Mouse (Mus musculus) ovary, postnatal 36 days (tissue): ENCODE results near the gene 1110017D15Rik.

Experiments used
- DNase-seq: peaks from one replicate; pipeline ENCODE4 v3.0.0; 2022; ENCODE audit warnings: low spot score, mixed read lengths

1110017D15Rik gene

DNA sequence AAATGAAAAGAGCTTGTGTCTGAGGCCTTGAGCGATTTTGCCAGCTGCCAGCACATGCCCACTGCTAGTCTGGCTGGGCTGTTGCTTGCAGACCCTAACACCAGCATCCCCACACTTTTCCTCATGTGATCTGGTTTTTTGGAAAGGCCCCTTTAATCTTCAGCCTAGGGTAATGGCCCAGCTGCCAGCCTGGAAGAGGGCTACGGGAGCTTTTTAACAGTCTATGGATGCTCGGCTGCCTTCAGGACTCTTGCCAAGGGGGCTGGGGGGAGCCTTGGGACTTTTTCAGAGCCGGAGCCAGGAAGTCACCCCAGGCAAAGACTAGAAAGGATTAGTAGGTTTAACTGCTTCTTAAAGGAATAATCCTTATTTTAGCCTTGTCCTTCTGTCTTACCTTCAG is 3.8 kb downstream of the 1110017D15Rik start:
- no peak for DNase-seq

DNA sequence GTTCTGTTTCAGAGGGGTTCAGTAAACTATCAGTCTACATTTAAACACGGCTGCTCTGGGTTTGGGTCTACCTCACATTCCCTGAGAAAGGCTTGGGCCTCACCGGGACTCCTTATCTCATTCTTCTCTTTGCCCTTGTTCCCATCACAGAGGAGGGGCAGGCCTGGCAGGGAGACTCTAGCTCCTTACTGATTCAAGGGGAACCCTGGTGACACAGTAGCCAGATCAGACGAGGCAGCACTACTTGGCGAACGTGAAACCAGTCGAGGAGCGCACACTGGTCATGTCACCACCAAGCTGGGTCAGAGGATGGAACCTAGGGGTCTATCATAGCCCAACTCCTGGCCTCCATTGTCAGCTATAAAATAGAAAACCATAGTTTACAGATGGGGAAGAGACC is 9.1 kb downstream of the 1110017D15Rik start:
- no peak for DNase-seq

DNA sequence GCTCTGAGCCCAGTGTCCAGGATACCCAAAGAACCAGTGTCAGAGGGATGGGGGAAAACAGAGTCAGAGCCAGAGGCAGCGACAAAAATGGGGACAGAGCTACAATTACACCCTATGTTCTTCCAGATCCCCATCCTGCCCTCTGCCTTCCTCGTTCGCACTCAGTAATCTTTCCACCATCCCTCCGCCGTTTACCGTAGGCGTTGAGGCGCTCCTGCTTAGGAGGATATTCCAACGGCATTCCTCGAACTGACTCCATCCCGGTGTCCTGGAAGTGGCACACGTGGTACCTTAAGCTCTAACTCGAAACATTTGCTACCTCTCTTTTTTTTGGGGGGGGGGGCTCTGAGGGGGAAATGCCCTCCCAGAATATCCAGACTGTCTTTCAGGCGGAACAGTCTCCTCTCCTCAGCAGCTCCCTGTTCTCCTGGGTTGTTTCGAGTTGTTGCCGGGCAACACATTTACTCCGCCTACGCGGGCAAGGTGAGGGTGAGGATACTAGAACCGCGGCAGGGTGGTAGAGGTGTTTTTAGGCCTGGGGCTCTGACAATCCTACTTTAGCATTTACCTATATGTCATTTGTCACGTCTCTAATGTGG is 9.7 kb downstream of the 1110017D15Rik start:
- DNase-seq, result no peak

DNA sequence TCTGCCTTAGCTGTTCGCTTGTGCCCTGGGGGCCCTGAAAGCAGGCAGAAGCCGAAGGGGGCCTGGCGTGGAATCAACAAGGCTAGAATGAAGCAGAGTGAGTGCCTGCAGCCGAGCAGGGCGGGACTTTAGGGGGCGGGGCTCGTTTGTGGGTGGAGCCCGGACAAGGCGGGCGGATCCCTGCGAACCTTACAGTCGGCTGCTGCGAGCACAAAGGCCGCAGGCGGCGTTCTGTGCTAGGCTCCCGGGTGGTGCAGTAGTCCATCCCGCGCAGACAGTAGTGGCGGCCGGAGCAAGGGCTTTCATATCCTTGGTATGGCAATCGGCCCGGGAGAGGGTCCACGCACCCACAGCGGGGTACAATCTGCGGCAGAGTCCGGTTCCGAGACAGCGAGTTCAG is 10.2 kb downstream of the 1110017D15Rik start:
- DNase-seq, result peak; percentile 87

DNA sequence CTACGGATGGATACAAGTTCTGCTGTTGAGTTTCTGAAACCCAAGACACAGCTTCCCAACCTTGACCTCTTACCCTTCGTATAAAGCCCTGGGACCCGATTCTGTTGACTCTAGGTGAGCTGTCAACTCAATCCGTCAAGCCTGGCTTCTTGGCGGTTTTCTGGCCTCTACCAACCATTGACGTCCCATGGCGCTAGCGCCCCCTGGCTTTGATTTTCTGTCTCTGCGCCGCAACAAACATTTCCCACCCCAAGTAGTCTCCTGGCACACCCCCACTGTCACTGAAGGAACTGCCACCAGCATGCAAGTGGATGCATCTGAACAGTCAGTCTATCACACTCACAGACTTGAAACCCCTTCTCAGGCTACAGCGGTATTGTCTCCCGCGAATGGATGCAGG is 11.0 kb downstream of the 1110017D15Rik start:
- DNase-seq, result peak; percentile 54

DNA sequence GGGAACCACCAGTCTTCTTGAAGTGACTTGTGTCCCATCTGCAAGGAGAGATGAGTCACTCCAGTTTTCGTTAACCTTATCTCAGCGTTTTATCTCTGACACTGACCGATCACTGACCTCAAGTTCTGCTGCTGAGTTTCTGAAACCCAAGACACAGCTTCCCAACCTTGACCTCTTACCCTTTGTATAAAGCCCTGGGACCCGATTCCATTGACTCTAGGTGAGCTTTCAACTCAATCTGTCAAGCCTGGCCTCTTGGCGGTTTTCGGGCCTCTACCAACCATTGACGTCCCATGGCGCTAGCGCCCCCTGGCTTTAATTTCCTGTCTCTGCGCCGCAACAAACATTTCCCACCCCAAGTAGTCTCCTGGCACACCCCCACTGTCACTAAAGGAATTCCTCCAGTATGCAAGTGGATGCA is 12.0 kb downstream of the 1110017D15Rik start:
- DNase-seq, result no peak

DNA sequence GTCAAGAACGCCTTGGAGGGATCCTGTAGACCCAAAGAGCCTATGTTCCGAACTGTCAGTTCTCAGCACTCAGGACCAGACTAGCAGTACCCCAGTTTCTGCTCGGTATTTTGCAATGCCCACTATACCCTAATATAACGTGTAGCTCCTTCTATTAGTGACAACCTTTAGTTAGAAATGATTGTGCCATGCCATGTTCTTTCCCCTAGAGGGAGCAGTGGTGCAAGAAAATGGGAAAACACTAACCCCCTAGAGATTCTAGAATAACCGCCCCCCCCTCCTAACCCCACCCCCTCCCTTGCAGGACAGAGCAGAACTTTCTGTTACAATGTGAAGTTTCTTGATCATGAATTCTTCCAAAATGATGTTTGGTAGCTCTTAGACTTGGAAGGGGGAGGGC is 12.8 kb downstream of the 1110017D15Rik start:
- DNase-seq, result no peak

DNA sequence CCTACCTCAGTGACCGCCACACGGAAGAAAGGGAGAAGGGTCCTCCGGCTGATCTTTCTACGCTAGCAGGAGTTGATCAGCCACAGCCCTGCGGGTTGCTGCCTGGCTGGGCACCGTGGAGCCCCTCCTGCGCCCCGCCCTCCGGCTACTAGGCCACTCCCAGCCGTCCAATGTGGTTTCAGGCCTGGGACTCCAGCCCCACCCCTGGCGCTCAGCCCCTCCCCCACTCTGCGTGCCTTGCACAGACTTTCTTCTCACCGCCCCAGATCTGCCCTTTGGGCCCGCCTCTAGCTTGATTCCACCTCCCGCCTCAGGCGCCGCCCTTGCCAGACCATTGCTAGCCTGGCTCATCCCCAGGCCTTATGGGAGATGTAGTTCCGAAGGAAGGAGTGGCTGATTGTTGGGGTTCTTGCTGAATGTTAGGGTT is 14.1 kb downstream of the 1110017D15Rik start, which contains the start of gene AI464131:
TSS of gene AI464131 (minus strand) at position 91 of the 427 bp plus-strand sequence.
- peak; percentile 97 for DNase-seq

DNA sequence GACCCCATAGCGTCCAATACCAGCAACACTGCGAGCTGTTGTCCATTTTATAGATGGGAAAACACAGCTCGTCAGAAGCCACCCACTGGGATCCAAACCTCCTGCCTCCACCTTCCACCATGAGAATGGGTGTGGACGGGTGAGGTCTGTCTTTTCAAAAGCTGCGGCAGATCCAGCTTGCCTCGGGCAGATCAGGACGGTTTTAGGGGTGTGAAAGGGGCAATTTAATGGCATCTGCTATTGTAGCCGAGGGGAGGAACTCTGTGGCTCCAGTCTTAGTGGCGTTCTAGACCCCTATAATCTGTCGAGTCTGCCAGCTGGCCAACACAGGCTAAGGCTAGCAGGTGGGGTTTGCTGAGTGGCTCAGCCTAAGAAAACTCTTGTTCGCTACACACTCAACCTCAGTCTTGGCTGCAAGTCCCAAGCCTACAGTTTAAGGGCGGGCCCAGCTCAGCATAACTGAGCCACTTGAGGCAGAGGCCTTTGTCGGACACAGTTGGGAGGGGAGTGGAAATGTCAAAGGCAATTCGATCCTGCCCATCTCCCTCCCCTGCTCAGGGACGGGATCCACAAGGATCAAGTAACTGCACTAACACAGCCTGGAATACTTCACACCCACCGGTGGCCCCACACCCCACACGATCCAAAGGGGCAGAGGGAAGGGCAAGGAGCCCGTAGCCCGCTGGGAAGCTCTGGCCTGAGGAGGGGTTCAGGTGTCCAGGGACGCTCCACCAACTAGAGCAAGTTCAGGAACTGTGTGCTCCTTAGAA is 14.8 kb downstream of the 1110017D15Rik start:
- DNase-seq, result no peak

DNA sequence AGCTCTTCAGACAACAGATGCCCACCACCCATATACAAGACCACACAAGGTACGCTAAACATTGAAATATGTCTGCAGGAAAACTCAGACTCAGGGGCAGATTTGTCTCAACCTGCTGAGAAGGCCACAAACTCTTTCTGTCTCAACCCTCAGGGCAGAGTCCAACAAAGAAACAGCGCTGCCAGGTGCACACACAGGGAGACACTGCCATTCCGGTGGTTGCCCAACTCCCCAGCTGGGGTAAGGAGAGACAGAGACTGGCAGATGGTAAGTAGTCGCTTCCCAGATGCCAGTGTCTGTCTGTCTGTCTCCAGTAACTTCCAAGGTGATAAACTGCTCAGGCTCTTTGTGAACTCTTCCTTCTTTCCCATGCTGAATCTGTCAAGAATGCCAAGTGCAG is 16.3 kb downstream of the 1110017D15Rik start:
- no peak for DNase-seq

DNA sequence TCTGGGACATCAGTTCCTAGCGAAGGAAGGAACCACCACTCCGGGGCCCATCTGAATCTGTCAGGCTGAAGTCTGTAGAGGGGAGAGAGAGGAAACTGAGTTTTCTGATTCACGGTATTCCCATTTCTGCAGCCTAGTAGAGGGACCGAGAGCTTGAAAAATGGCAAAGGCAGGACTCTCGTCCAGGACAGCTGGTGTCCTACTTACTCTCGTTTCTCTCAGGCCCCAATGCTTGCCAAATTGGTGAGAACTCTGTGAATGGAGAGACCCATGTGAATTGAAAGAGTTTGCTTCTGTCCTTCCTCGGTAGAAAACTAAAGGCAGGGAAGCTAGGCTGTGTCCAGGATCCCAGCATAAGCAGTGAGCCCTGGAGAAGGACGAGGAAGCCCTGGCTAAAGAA is 17.5 kb downstream of the 1110017D15Rik start:
- no peak for DNase-seq

DNA sequence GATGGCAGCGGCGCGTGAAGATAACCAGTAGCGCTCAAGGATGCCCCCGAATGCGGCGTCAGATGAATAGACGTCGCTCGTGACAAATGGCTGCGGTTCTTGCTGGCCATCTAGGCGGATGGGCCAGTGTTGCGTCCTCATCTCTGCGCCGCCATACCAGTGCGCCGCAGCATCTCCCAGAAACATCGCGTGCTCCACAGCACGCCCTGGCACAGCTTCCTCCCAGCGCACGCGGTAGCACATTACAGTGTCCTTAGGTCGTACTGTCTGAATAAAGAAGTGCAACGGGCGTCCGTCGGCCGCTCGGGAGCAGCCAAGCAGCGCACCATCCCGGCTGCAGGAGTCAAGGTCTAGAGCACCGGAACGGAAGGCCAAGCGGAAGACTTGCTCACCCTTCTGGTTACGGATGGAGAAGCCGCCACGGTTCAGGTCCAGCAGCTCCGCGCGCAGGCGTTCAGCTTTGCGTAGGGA is 18.2 kb downstream of the 1110017D15Rik start:
- no peak for DNase-seq

DNA sequence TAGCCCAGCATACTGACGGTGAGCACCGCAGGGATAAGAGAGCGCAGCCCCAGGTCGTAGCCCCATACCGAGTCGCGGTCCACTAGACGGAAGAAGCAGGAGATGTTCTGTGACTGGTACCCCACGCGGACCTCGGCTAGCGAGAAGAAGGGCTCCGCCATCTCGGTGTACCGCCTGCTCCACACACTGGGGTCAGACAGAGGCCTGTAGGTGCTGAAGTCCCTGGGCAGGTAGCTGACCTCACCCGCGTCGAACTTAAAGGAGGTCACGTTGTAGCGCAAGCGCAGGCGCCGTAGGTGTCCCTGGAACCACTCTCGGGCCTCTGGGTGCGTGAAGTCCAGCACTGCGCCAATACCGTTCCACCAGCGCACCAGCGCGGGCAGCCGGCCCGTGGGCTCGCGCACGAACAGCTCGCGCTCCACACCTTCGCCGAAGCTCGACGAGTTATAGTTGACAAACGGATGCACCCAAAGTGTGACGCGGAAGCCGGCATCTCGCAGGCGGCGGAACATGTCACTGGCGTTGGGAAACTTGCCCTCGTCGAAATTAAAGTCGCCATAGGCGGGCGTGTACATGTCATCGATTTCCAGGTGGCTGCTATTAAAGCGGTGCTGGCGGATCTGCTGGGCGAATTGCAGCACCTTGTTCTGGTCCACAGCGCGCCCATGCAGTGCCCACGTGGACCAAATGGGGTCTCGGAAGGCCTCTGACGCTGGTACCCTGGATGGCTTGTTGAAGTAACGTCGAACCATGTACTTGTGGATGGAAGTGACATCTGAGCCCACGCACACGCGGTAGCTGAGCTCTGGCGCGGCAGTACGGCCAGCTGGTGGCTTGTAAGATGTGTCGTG is 18.9 kb downstream of the 1110017D15Rik start:
- DNase-seq, result no peak

DNA sequence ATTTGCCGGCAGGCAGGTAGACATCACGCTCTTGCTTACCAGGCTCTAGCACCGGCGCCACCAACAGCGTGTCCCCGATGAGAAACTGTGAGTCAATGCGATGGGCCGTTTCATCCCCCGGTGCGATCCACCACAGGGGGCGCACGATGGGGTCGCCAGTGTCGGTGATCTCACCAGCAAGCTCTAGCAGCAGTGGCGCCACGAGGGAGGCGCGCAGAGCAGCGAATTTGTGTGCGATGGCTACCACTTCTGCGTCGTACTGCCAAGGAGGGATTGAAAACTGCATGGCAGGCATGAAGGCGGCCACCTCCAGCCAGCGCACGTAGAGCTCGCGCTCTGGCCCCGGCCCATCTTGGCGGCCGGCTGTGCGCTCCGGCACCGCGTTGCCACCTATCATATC is 19.6 kb downstream of the 1110017D15Rik start:
- no peak for DNase-seq

DNA sequence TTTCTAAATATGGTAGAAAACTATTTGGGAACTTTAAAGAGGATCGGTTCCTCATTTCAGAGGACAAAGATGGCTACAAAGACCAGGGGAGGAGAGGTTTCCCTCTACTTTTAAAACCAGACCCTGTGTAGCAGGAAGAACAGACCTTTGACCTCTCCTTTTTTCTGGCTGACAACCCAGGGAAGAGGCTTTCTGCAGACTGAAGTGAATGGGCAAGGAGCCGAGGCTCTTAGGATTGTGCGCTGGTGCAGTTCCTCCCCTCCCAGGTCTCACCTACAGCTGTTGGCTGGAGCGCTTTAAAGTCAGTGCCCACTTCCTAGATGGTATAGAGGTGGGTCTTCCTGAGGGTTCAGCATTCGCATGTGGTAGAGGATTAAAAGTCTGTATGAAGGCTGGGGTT is 20.1 kb downstream of the 1110017D15Rik start:
- no peak for DNase-seq

DNA sequence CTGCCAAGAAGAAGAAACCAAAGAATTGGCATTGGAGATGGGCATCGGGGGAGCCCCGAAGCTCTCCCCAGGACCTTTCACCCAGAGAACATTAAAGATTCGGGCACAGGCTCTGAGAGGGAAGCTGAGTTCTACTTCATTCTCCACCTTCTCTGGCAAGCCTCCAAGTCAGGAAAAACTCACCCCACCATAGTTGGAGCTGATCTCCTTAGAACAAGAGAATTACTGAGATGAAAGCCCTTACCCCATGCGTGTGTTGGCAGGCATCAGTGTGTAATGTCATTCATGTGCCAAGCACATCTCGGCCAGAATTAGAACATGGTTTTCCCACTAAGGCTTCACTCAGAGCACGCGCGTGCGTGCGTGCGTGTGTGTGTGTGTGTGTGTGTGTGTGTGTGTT is 21.3 kb downstream of the 1110017D15Rik start:
- no peak for DNase-seq

DNA sequence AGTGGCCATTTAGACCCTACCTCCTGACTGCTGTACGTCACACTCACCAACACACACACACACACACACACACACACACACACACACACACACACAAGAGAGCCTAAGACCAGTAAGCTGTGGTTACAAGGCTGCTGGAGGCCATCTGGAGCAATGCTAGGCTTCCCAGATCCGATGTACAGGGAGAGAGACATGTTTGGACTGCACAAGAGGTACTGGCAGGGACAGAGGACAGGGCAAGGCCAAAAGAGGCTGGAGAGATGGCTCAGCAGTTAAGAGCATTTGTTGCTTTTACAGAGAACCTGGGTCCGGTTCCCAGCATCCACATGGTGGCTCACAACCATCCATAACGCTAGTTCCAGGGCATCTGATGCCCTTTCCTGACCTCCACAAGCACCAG is 22.1 kb downstream of the 1110017D15Rik start:
- no peak for DNase-seq

DNA sequence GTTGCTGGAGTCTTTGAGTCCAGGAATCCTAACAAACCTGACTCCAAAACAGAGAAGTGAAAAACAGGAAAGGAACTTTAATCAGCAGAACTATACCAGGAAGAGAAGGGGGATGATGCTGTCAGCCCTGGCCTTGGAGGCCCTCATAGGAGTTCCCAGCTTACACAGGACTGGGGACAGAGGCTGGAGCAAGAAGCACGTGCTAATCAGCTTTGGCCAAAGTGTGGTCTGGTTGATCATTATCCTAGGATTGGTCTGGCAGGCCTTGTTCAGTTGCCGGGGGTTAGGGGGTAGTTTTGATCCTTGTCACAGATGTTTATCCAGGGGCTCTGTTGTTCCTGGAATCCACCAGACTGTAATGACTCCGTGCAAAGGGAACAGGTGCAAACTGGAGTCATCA is 22.8 kb downstream of the 1110017D15Rik start:
- DNase-seq, result no peak

DNA sequence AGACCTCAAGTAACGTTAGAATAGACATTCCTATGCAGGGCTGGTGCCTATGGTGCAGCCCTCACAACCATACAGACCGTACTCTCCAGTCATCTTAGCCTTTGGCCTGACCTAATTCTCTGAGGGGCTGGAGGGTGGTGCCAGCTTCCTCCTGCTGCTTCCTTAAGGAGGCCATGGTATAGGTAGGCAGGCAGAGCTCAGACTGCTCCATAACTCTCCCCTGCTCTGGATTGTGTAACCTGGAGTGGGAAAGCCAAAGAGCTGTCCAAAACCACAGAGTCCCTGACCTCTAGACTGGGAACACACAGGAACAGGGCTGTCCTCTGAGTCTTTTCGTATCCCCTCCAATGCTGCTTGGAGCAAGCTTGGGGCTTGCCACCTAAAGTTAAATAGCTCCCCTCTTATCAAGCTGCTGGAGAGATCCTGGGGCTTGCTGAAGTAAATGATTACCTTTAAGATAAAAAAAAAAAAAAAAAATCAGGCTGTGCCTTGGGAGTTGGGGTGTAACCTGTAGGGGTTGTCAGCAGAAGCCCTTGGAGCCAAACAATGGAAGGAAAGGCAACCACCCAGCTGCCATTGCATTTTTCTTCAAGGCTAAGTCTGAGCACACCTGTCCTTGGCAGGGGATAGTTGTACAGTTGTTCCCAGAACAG is 23.5 kb downstream of the 1110017D15Rik start:
- no peak for DNase-seq

DNA sequence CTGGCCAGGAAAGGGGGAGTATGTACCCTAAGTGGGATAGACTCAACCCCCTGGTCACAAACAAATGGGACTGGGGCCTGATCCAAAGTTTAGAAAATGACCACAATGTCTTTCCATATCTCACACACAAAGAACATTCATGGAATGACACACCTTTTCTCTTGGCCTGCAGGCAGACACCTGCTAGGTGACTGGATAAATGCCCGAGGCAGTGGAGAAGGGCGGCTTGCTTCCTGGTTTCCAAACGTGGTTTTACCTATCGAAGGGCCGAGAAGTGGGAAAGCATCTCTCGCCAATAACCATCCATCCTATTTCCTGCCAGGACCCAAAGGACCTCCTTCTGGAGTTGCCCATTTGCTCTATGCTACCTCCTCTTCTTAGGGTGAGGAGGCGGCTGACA is 24.2 kb downstream of the 1110017D15Rik start:
- no peak for DNase-seq

DNA sequence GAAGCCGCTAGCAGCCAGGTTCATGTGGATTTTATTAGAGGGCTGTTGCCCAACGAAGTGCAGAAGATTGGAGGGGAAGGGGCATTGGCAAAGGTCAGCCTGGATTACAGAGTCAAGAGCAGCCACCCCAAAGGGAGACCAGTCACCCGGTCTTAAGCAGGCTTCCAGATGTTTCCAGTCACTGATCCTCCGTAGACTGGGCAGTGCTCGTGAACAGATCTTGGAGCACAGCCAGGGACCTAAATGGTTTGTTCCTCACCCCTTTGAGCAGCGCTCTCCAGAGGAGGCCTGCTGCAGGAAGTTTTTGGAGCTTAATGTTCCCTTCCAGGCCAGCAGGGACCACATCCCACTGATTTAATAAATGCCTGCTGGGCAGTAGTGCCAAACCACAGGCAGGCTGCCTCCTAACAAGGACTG is 35.5 kb downstream of the 1110017D15Rik start:
- peak; percentile 35 for DNase-seq

DNA sequence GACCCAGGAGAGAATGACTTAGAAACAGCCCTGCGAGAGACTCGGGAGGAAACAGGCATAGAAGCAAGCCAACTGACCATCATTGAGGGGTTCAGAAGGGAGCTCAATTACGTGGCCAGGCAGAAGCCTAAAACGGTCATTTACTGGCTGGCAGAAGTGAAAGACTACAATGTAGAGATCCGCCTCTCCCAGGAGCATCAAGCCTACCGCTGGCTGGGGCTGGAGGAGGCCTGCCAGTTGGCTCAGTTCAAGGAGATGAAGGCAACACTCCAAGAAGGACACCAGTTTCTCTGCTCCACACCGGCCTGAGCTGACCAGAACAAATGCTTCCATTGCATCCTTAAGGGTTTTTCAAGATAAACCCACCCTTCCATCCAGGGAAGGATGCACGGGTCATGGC is 36.9 kb downstream of the 1110017D15Rik start:
- DNase-seq, result peak; percentile 63
